Comparison of ENCODE assay signal across 8 mouse cellular contexts in genomic region chr3:127948898-127949620, GRCm38 (mm10). TPM values are rescaled to one million over a fixed set of nuclear protein-coding genes. Genes with fewer than 3 reads are reported as not detected.
DNase-seq lines count a peak whose midpoint lies in the region; ATAC-seq and TF ChIP-seq lines count a peak whose summit lies in the region.

No protein-coding gene starts in this region.

- no peak for TF ChIP-seq CTCF in thymus, adult 2 months (IDR thresholded peaks at IDR 0.05; ENCODE audit: borderline replicate concordance, control insufficient read depth, extremely low read depth, insufficient read depth, low read length, poor library complexity)
- peak; percentile 81 for TF ChIP-seq CTCF in intestine, postnatal 0 days (IDR thresholded peaks at IDR 0.05; ENCODE audit: low read depth)

- no peaks in the 10 kb centered on the region for H3K36me3 ChIP-seq in thymus, adult 2 months (ENCODE audit: control insufficient read depth, insufficient read depth, low read length)
- H3K36me3 ChIP-seq in forebrain, embryonic 12.5 days (replicated peaks): no peaks in the 10 kb centered on the region
- no peaks in the 10 kb centered on the region for H3K36me3 ChIP-seq in intestine, postnatal 0 days (ENCODE audit: control insufficient read depth, insufficient read depth)
- no peaks in the 10 kb centered on the region for H3K36me3 ChIP-seq in liver, embryonic 12.5 days
- H3K36me3 ChIP-seq in neural tube, embryonic 13.5 days: no peaks in the 10 kb centered on the region

- no peak overlapping the region for H3K27ac ChIP-seq in thymus, adult 2 months (ENCODE audit: control insufficient read depth, insufficient read depth, low read length)
- H3K27ac ChIP-seq in forebrain, embryonic 12.5 days: no peak overlapping the region
- no peak overlapping the region for H3K27ac ChIP-seq in intestine, postnatal 0 days (ENCODE audit: low read depth, low read length)
- H3K27ac ChIP-seq in liver, embryonic 12.5 days: no peak overlapping the region
- H3K27ac ChIP-seq in neural tube, embryonic 13.5 days (replicated peaks): no peak overlapping the region

- H3K4me1 ChIP-seq in thymus, adult 2 months (replicated peaks; ENCODE audit: control insufficient read depth, insufficient read depth, low read length): 0 out of 2 replicates have a peak, but pooled peaks cover 2% of the 10 kb centered on the region
- no peaks in the 10 kb centered on the region for H3K4me1 ChIP-seq in forebrain, embryonic 12.5 days
- no peaks in the 10 kb centered on the region for H3K4me1 ChIP-seq in intestine, postnatal 0 days (replicated peaks; ENCODE audit: control insufficient read depth, insufficient read depth, low read length)
- H3K4me1 ChIP-seq in liver, embryonic 12.5 days: peaks cover 5% of the 10 kb centered on the region; the same call in 1 of the 2 replicates
- H3K4me1 ChIP-seq in neural tube, embryonic 13.5 days (replicated peaks): no peaks in the 10 kb centered on the region

- H3K4me2 ChIP-seq in forebrain, embryonic 12.5 days: no peak overlapping the region
- no peak overlapping the region for H3K4me2 ChIP-seq in intestine, postnatal 0 days (replicated peaks; ENCODE audit: low read depth)
- no peak overlapping the region for H3K4me2 ChIP-seq in liver, embryonic 12.5 days
- no peak overlapping the region for H3K4me2 ChIP-seq in neural tube, embryonic 13.5 days

- H3K27me3 ChIP-seq in thymus, adult 2 months (ENCODE audit: control insufficient read depth, insufficient read depth, low read length): no peaks in the 10 kb centered on the region
- H3K27me3 ChIP-seq in forebrain, embryonic 12.5 days: peaks cover 7% of the 10 kb centered on the region; the same call in 1 of the 2 replicates
- H3K27me3 ChIP-seq in intestine, postnatal 0 days (replicated peaks; ENCODE audit: control insufficient read depth, insufficient read depth, low read length): no peaks in the 10 kb centered on the region
- 0 out of 2 replicates have a peak, but pooled peaks cover 5% of the 10 kb centered on the region for H3K27me3 ChIP-seq in liver, embryonic 12.5 days (replicated peaks)
- no peaks in the 10 kb centered on the region; the same call in 1 of the 2 replicates for H3K27me3 ChIP-seq in neural tube, embryonic 13.5 days

- peak; percentile 64 for ATAC-seq in forebrain, embryonic 12.5 days (ENCODE audit: low FRiP score)
- peak; percentile 65 for ATAC-seq in intestine, postnatal 0 days
- ATAC-seq in liver, embryonic 12.5 days: peak; percentile 68
- ATAC-seq in neural tube, embryonic 13.5 days (ENCODE audit: low read depth): peak; percentile 78; the same call in 1 of the 2 replicates

- no peak overlapping the region for H3K9ac ChIP-seq in forebrain, embryonic 12.5 days
- H3K9ac ChIP-seq in intestine, postnatal 0 days (ENCODE audit: low read depth, low read length): no peak overlapping the region
- H3K9ac ChIP-seq in liver, embryonic 12.5 days: no peak overlapping the region
- no peak overlapping the region for H3K9ac ChIP-seq in neural tube, embryonic 13.5 days

- H3K4me3 ChIP-seq in thymus, adult 2 months (ENCODE audit: control insufficient read depth, insufficient read depth, low read length): no peak overlapping the region
- H3K4me3 ChIP-seq in forebrain, embryonic 12.5 days (replicated peaks): no peak overlapping the region
- H3K4me3 ChIP-seq in intestine, postnatal 0 days (ENCODE audit: low read depth, low read length): no peak overlapping the region
- H3K4me3 ChIP-seq in liver, embryonic 12.5 days: no peak overlapping the region
- no peak overlapping the region for H3K4me3 ChIP-seq in neural tube, embryonic 13.5 days

- no peak for TF ChIP-seq POLR2A in thymus, adult 2 months (IDR thresholded peaks at IDR 0.05; ENCODE audit: control insufficient read depth, extremely low read depth, insufficient read depth, low read length, poor library complexity)

- DNase-seq in thymus, adult 2 months: peak; percentile 47
- DNase-seq in thymus, postnatal 36 days: no peak
- peak; percentile 75 for DNase-seq in c-Kit-negative CD71-positive TER-119-positive erythroid progenitor cells, embryonic 14.5 days (ENCODE audit: low read depth, low spot score)
- no peak for DNase-seq in testis, postnatal 14 days (ENCODE audit: low spot score)

- WGBS in thymus, adult 2 months: 48% methylated on average over 6 of the region's 6 CpGs
- WGBS in forebrain, embryonic 12.5 days: 52% methylated on average over 6 of the region's 6 CpGs
- 35% methylated on average over 6 of the region's 6 CpGs for WGBS in intestine, postnatal 0 days
- WGBS in liver, embryonic 12.5 days (ENCODE audit: insufficient replicate concordance): 34% methylated on average over 6 of the region's 6 CpGs
- 53% methylated on average over 6 of the region's 6 CpGs for WGBS in neural tube, embryonic 13.5 days

- H3K9me3 ChIP-seq in forebrain, embryonic 12.5 days: no peaks in the 10 kb centered on the region
- no peaks in the 10 kb centered on the region for H3K9me3 ChIP-seq in intestine, postnatal 0 days (ENCODE audit: control insufficient read depth)
- no peaks in the 10 kb centered on the region for H3K9me3 ChIP-seq in liver, embryonic 12.5 days (replicated peaks)
- no peaks in the 10 kb centered on the region for H3K9me3 ChIP-seq in neural tube, embryonic 13.5 days

RNA-seq across cellular contexts. Expression of gene Fam241a, which starts 52.9 kb away (rescaled TPM):
- polyA plus RNA-seq in thymus, adult 2 months (2012; rRNA removed): 4.8 and 5.7 TPM in 2 replicates
- 7.3 and 8.5 TPM in 2 replicates for polyA plus RNA-seq in forebrain, embryonic 12.5 days (2016; fragmentation: Nextera tagmentation; extraction: Ambion mirVana)
- 17.8 and 18.9 TPM in 2 replicates for polyA plus RNA-seq in intestine, postnatal 0 days (2015; fragmentation: Nextera tagmentation; extraction: Ambion mirVana)
- polyA plus RNA-seq in liver, embryonic 12.5 days (2016; fragmentation: Nextera tagmentation; extraction: Ambion mirVana): 61.8 and 62.3 TPM in 2 replicates
- polyA plus RNA-seq in neural tube, embryonic 13.5 days (2015; fragmentation: Nextera tagmentation; extraction: Ambion mirVana): 7.2 and 8.4 TPM in 2 replicates

Comparison
In these comparisons a context has a peak if more than half of its experiments do, and no peak if none do; other contexts are left out.
1. DNase-seq: peak in thymus, adult 2 months (single experiment) and c-Kit-negative CD71-positive TER-119-positive erythroid progenitor cells, embryonic 14.5 days (single experiment); none in thymus, postnatal 36 days (0 of 2) and testis, postnatal 14 days (single experiment).
2. Peak in every context shown above with its lines, with median percentiles within 50 percentile points of each other: ATAC-seq.